Mouse (Mus musculus) A20 (cell line): Measurements from ENCODE around the gene Ell2.

ENCODE experiments used
- DNase-seq: peaks from one replicate; pipeline ENCODE4 v3.0.0-alpha.2; 2011; ENCODE audit warnings: low read depth, low spot score

Gene Ell2

GRCm38 (mm10) chr13:75809957-75810356 lies 103.4 kb downstream of the Ell2 start:
- no peak for DNase-seq

- no peak for DNase-seq
Measured at GRCm38 (mm10) chr13:75817183-75817582, 110.6 kb downstream of the Ell2 start.

- no peak for DNase-seq
Measured at GRCm38 (mm10) chr13:75818486-75818885, 111.9 kb downstream of the Ell2 start.

DNA sequence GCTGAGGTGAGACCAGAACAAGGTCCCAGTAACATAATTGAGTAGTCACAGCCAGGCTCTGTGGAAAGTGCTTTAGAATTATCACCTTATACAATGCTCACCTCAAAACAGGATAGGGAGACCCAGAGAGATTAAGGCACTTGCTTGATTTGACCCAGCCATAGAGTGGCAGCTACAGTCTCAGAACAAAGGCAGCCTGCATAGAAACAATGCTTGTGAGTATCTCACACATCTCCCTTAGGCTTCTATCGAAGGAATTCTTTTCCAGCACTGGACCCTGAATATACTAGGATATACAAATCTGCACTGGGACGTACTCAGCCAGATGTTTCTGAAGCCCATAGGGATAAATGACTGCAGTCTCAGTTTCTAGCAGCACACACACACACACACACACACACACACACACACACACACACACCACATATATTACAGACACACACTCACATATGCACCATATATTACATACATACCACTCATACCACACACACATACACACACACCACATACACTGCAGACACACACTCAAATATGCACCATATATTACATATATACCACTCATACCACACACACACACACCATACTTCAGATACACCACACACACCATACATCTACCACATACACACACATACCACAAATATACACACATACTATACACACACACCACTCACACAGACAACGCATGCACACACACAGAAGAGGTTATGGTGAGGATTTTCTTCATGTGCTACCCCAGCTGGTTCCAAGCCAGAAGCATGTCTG lies 112.6 kb downstream of the Ell2 start:
- DNase-seq: no peak

DNA sequence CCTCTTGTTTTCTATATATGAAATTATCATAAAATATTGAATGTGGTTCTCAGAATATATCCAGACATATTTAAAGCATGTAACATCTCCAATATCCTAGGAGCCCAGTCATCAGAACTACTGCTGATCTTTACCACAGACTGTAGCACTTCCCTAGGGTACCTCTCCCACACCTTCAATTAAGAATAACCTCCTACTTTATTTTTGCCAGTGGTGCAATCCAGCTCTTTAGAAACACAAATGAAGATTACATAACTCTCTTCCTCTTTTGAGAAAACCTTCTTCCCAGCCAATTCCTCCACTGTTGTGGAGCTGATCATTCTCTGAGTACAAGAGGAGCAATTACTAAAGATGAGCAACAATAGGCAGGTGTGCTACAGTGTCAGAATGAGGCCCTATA lies 113.3 kb downstream of the Ell2 start:
- no peak for DNase-seq
